Mouse (Mus musculus) liver, adult 2 months (tissue): ENCODE measurements at regions not wholly inside any gene's neighbourhood (a gene's known extent, or its start where the extent isn't known, plus 50 kb on each side); places are given as distances from the start of the nearest gene placed in this dataset.

Experiments used
- DNase-seq: peaks from one replicate; pipeline ENCODE4 v3.0.0-alpha.2; 2011; ENCODE audit warnings: low read depth, low spot score; ENCODE audit errors: extremely low read depth
- H3K27ac ChIP-seq: fragments of 200-500 bp; replicated peaks from 2 replicates; pipeline ENCODE4 v1.5.1; 2012; ENCODE audit warnings: low read depth, mild to moderate bottlenecking, control low read depth, inconsistent platforms, low read length; ENCODE audit not compliant: insufficient read depth
- H3K27me3 ChIP-seq: fragments of 200-500 bp; 2 replicates; pipeline ENCODE4 v1.6.1; 2012; ENCODE audit warnings: mild to moderate bottlenecking, moderate library complexity, low read length, inconsistent platforms; ENCODE audit not compliant: control insufficient read depth, insufficient read depth
- H3K36me3 ChIP-seq: fragments of 200-500 bp; 2 replicates; pipeline ENCODE4 v1.6.1; 2012; ENCODE audit warnings: low read length, inconsistent platforms; ENCODE audit not compliant: control insufficient read depth, insufficient read depth
- H3K4me1 ChIP-seq: fragments of 200-500 bp; 2 replicates; pipeline ENCODE4 v1.6.1; 2011; ENCODE audit warnings: low read length; ENCODE audit not compliant: control insufficient read depth, insufficient read depth
- H3K4me3 ChIP-seq: fragments of 200-500 bp; 2 replicates; pipeline ENCODE4 v1.5.1; 2011; ENCODE audit warnings: low read depth, mild to moderate bottlenecking, control low read depth, low read length, moderate library complexity; ENCODE audit not compliant: insufficient read depth
- H3K79me2 ChIP-seq: fragments of 200-500 bp; 2 replicates; pipeline ENCODE4 v1.6.1; 2012; ENCODE audit warnings: inconsistent platforms, mild to moderate bottlenecking, low read length, moderate library complexity; ENCODE audit not compliant: control insufficient read depth, insufficient read depth
- H3K9ac ChIP-seq: fragments of 200-500 bp; 2 replicates; pipeline ENCODE4 v1.6.1; 2012; ENCODE audit warnings: low read depth, mild to moderate bottlenecking, control low read depth, inconsistent platforms, low read length
- CTCF ChIP-seq: fragments of 200-500 bp; IDR thresholded peaks from 2 replicates; pipeline ENCODE4 v1.5.1; 2011; ENCODE audit warnings: low read depth, low read length, control low read depth
- POLR2A ChIP-seq: fragments of 200-500 bp; IDR thresholded peaks from 2 replicates; pipeline ENCODE4 v1.6.1; 2011; ENCODE audit warnings: low read length, control low read depth; ENCODE audit not compliant: insufficient read depth; ENCODE audit errors: extremely low read depth
- WGBS: fragments of 180-500 bp; shearing (Covaris S2); methylation state at CpG from one replicate; pipeline ENCODE4 v1.1.7; 2018; 5-methylcytosine and 5-hydroxymethylcytosine counted together

DNA sequence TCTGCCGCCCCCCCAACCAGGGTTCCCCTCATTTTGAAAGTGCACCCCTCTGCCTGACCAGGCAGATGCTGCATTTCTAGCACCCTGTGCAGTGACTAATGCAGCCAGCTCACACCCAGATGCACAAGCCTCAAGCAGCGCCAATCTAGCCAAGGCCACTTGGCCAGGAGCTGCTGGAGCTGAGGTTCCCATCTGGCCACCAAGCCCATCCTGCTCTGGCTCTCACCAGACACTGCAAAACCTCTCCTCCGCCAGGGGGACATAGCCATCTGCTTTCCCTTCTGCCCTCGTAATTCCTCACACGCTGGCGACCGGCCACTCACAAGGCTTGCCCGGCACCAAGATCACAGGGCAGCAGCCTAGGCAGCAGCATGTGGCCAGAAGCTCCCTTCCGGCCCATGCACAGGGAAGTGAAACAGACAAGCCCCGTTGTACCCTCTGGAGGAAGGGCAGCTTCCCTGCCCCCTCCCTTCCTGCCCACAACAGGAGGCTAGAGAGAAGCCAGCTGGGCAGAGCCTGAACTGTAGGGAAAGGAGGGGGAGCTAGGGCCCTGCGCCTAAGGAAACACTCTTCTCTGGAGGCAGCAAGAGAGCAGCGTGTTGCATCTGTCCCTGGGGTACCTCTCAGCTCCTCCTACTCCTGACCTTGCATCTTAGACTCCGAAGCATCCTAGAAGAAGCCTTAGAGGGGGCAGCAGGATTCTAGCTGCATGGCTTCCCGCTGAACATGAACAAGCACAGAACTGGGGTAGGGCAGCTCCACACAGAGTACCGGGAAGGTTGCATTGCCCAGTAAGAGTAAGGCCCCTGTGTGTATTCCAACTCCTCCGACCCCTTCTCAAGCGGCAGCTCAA lies 124.1 kb downstream of the Rybp start:
- Histone ChIP-seq H3K4me3 (peak overlapping the region; percentile 6; the same call in 1 of the 2 replicates), H3K79me2 (no peaks in the 10 kb centered on the region), H3K4me1 (no peaks in the 10 kb centered on the region), H3K27ac (no peak overlapping the region), H3K36me3 (no peaks in the 10 kb centered on the region), H3K9ac (no peak overlapping the region), H3K27me3 (no peaks in the 10 kb centered on the region)
- peak; percentile 33 for DNase-seq
- WGBS, result 40% methylated on average over 17 of the region's 17 CpGs
- TF ChIP-seq POLR2A (no peak), CTCF (peak; percentile 66)

DNA sequence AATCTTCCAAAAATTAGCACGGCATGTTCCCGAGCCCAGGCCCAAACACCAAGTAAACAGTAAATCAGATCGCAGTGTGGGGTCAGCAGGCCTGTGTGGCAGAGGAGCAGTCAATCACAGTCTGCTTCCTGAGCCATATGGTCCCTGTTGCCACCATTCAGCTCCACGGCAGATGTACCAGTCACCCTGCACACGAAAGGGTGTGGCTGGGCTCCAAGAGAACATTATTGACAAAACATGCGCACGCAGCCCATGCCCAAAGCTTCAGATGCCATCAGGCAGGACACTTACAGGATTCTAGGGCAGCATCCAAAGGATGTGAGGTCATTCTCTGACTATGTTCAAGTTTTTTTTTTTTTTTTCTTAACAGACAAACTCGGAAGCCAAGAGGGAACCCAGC lies 126.6 kb downstream of the Rybp start:
- H3K4me1 ChIP-seq, result no peaks in the 10 kb centered on the region
- no peak overlapping the region for H3K27ac ChIP-seq
- no peak for DNase-seq
- H3K36me3 ChIP-seq, result no peaks in the 10 kb centered on the region
- no peaks in the 10 kb centered on the region for H3K27me3 ChIP-seq
- H3K79me2 ChIP-seq, result no peaks in the 10 kb centered on the region
- no peak overlapping the region for H3K4me3 ChIP-seq
- TF ChIP-seq CTCF (no peak), POLR2A (no peak)
- 91% methylated on average over 8 of the region's 8 CpGs for WGBS
- H3K9ac ChIP-seq, result no peak overlapping the region

DNA sequence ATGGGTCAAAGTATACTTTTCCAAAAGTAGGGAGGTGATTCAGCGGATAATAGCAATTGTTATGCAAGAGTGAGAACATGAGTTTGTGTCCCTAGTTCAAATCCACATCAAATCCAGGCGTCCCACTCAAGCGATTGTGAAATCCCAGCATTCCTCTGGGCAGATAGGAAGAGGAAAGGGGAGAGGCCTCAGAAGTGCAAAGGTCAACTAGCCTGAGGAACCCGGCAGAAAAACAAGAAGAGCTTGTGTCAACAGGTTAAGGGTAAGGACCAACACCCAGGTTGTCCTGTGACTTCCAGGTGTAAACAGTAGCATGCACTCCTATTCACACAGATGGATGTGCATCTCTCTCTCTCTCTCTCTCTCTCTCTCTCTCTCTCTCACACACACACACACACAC lies 127.5 kb downstream of the Rybp start:
- 27% methylated on average over 4 of the region's 4 CpGs for WGBS
- TF ChIP-seq CTCF, result no peak
- TF ChIP-seq POLR2A, result no peak
- peak; percentile 62 for DNase-seq
- no peak overlapping the region for H3K4me3 ChIP-seq
- H3K36me3 ChIP-seq, result no peaks in the 10 kb centered on the region
- H3K4me1 ChIP-seq, result no peaks in the 10 kb centered on the region
- H3K9ac ChIP-seq, result no peak overlapping the region
- H3K27me3 ChIP-seq, result no peaks in the 10 kb centered on the region
- H3K79me2 ChIP-seq, result no peaks in the 10 kb centered on the region
- H3K27ac ChIP-seq, result no peak overlapping the region

GRCm38 (mm10) chr6:100159246-100159645 lies 128.0 kb downstream of the Rybp start:
- DNase-seq, result no peak
- 82% methylated on average over 1 of the region's 1 CpGs for WGBS
- no peaks in the 10 kb centered on the region for H3K27me3 ChIP-seq
- no peaks in the 10 kb centered on the region for H3K79me2 ChIP-seq
- no peak overlapping the region for H3K9ac ChIP-seq
- H3K36me3 ChIP-seq, result no peaks in the 10 kb centered on the region
- H3K27ac ChIP-seq, result no peak overlapping the region
- no peaks in the 10 kb centered on the region for H3K4me1 ChIP-seq
- TF ChIP-seq POLR2A, result no peak
- TF ChIP-seq CTCF, result no peak
- H3K4me3 ChIP-seq, result no peak overlapping the region

GRCm38 (mm10) chr6:100157288-100157687 lies 130.0 kb downstream of the Rybp start:
- 49% methylated on average over 7 of the region's 7 CpGs for WGBS
- no peaks in the 10 kb centered on the region for H3K27me3 ChIP-seq
- DNase-seq, result no peak
- no peaks in the 10 kb centered on the region for H3K79me2 ChIP-seq
- no peak overlapping the region for H3K4me3 ChIP-seq
- TF ChIP-seq CTCF, result no peak
- TF ChIP-seq POLR2A, result no peak
- no peak overlapping the region for H3K9ac ChIP-seq
- no peak overlapping the region for H3K27ac ChIP-seq
- no peaks in the 10 kb centered on the region for H3K4me1 ChIP-seq
- no peaks in the 10 kb centered on the region for H3K36me3 ChIP-seq

DNA sequence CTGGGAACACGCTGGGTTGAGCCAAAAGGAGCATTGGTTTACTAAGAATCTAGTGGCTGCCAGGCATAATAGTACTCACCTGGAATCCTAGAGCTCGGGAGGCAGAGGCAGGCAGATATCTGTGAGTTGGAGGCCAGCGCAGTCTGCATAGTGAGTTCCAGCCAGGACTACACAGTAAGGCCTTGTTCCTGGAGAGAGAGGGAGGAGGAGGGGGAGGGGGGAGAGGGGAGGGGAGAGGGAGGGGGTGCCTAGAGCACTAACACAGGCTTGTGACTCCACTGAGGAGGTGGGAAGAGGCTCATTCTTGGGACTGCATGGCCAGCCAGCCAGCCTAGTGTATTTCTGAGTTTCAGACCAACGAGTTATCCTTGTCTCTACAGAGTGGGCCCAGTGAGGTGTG lies 131.1 kb downstream of the Rybp start:
- TF ChIP-seq CTCF (no peak), POLR2A (no peak)
- no peaks in the 10 kb centered on the region for H3K27me3 ChIP-seq
- DNase-seq, result no peak
- no peaks in the 10 kb centered on the region for H3K79me2 ChIP-seq
- H3K36me3 ChIP-seq, result no peaks in the 10 kb centered on the region
- no peaks in the 10 kb centered on the region for H3K4me1 ChIP-seq
- no peak overlapping the region for H3K9ac ChIP-seq
- no peak overlapping the region for H3K27ac ChIP-seq
- WGBS, result 94% methylated on average over 4 of the region's 4 CpGs
- H3K4me3 ChIP-seq, result no peak overlapping the region
